Mouse (Mus musculus): ENCODE data around the gene Bst1. TPM values are rescaled to one million over a fixed set of nuclear protein-coding genes. Genes with fewer than 3 reads are reported as not detected.

The Bst1 gene
- polyA plus RNA-seq, 1 experiment from 2014 or later, result not detected

DNA sequence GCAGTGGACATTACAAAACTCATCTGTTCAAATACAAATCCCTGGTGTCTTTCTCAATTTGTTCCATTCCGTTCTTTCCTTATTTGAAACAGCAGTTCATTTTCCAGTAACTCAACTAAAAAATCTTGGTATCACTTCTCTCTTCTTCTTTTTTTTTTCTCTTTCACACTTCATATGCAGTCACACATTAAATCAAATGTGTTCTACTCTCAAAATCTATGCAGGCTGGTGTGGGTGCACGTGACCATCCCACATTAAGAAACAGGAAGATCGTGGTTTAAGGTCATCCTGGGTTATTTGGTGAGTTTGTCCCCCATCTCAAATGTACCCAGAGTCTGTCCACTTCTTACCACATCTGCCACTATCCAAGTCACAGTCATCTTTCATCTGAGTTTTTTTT lies 63.3 kb downstream of the Bst1 start:
- Histone ChIP-seq H3K9me3 (ENCODE audit: control insufficient read depth, low read length) (no peaks in the 10 kb centered on the region), H3K4me3 (ENCODE audit: low read depth, low read length) (no peak overlapping the region), H3K9ac (replicated peaks; ENCODE audit: low read depth, low read length) (no peak overlapping the region), H3K27ac (ENCODE audit: low read depth, low read length) (no peak overlapping the region), H3K4me2 (ENCODE audit: low read depth, low read length) (no peak overlapping the region), H3K36me3 (ENCODE audit: control insufficient read depth, insufficient read depth, low read length) (no peaks in the 10 kb centered on the region), H3K4me1 (ENCODE audit: control insufficient read depth, insufficient read depth, low read length) (no peaks in the 10 kb centered on the region), H3K27me3 (ENCODE audit: control insufficient read depth, insufficient read depth, low read length) (no peaks in the 10 kb centered on the region)
- WGBS, result 91% methylated on average over 3 of the region's 3 CpGs
- no peak for ATAC-seq (ENCODE audit: low read depth)

DNA sequence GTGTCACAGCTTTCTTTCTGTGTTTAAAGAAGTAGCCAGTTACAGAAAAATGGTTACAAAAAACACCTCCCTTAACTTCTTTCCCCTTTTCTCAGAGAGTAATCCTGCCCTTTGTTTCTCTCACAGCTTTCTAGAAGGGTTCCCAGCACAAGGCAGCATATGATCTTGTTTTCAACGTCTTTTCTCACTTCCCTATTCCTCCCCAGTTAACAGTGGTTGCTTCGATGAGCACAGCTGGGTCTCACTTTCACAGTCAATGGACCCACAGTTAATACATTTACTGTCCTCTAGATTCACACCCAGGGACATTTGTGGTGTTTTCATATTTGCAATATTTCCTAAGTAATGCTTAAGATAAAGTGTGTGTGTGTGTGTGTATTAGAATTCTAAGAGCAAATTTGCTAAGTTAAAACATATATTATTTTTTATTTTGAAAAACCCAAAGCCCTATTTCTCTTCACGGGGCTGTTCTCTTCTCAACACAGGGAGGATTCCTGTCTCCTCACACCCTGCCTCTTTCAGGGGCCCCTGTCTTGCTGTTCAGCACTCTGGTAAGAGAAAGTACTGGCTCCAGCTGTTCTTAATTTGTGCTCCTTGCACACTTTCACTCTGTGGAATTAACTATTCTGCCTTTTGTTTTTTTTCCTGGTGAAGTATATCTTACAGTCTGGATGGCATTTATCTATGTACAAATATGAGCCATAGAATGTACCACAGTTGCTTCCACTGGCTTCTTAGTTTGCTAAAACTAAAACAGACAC lies 66.6 kb downstream of the Bst1 start:
- Histone ChIP-seq H3K9ac (replicated peaks; ENCODE audit: low read depth, low read length) (no peak overlapping the region), H3K27ac (ENCODE audit: low read depth, low read length) (no peak overlapping the region), H3K4me2 (ENCODE audit: low read depth, low read length) (no peak overlapping the region), H3K9me3 (ENCODE audit: control insufficient read depth, low read length) (no peaks in the 10 kb centered on the region), H3K4me3 (ENCODE audit: low read depth, low read length) (no peak overlapping the region), H3K4me1 (ENCODE audit: control insufficient read depth, insufficient read depth, low read length) (no peaks in the 10 kb centered on the region), H3K36me3 (ENCODE audit: control insufficient read depth, insufficient read depth, low read length) (no peaks in the 10 kb centered on the region), H3K27me3 (ENCODE audit: control insufficient read depth, insufficient read depth, low read length) (no peaks in the 10 kb centered on the region)
- 24% methylated on average over 3 of the region's 3 CpGs for WGBS
- ATAC-seq (ENCODE audit: low read depth), result no peak

DNA sequence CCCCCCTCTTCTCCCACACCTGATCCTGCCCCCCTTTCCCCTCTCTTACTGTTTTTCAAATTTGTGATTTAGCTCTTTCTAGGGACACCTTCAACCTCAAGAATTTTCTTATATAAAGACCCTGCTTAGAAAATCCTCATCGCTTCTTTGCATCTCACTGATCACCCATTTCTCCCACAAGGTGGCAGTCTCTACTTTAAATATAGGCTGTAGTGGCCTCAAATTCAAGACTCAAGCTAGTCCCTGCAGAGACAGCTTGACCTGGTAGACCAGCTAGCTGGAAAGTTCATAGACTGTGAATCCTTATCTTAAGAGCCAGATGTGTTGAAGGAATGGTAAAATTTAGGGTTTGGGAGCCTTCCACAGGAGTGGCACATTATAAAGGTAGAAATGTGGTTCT lies 73.7 kb downstream of the Bst1 start:
- Histone ChIP-seq H3K27ac (ENCODE audit: low read depth, low read length) (no peak overlapping the region), H3K36me3 (ENCODE audit: control insufficient read depth, insufficient read depth, low read length) (no peaks in the 10 kb centered on the region), H3K9me3 (ENCODE audit: control insufficient read depth, low read length) (no peaks in the 10 kb centered on the region), H3K27me3 (ENCODE audit: control insufficient read depth, insufficient read depth, low read length) (no peaks in the 10 kb centered on the region), H3K9ac (replicated peaks; ENCODE audit: low read depth, low read length) (no peak overlapping the region), H3K4me3 (ENCODE audit: low read depth, low read length) (no peak overlapping the region), H3K4me2 (ENCODE audit: low read depth, low read length) (no peak overlapping the region), H3K4me1 (ENCODE audit: control insufficient read depth, insufficient read depth, low read length) (no peaks in the 10 kb centered on the region)
- ATAC-seq (ENCODE audit: low read depth), result no peak
- 35% methylated on average over 1 of the region's 1 CpGs for whole genome bisulfite sequencing

Other genes with a start within 250 kb of the Bst1 start
- 7.2 and 8.6 TPM in 2 replicates for gene Cc2d2a, start 156.5 kb upstream of the Bst1 start, polyA plus RNA-seq (2014; fragmentation: Nextera tagmentation; extraction: Ambion mirVana)
- 93.8 and 96.6 TPM in 2 replicates for gene Fbxl5, start 2.8 kb downstream of the Bst1 start, polyA plus RNA-seq (2014; fragmentation: Nextera tagmentation; extraction: Ambion mirVana)
- gene Cd38, start 49.7 kb downstream of the Bst1 start, polyA plus RNA-seq (2014; fragmentation: Nextera tagmentation; extraction: Ambion mirVana), result 1.5 and 3.9 TPM in 2 replicates
- gene Gm7879, start 94.3 kb downstream of the Bst1 start, polyA plus RNA-seq (2014; fragmentation: Nextera tagmentation; extraction: Ambion mirVana), result not detected in 2 replicates
- gene Fgfbp1, start 162.9 kb downstream of the Bst1 start, polyA plus RNA-seq (2014; fragmentation: Nextera tagmentation; extraction: Ambion mirVana), result 0.54 and 8.1 TPM in 2 replicates

Measured in neural tube, embryonic 14.5 days (tissue).